Mouse (Mus musculus) CD4-positive, CD25-positive, alpha-beta regulatory T cell (primary cell): Measurements from ENCODE around the gene Gm45337. TPM values are rescaled to one million over a fixed set of nuclear protein-coding genes. Genes with fewer than 3 reads are reported as not detected.

ENCODE experiments used
- polyA plus RNA-seq: library from polyadenylated mRNA; unstranded; fragments of 100-300 nt; shearing (Covaris generic); gene quantifications from one replicate; pipeline ENCODE4 v1.2.1, GENCODE M21; 2017

The Gm45337 gene
- not detected for polyA plus RNA-seq

GRCm38 (mm10) chr7:142144507-142144906 lies at the start of gene Gm45337:
Gene Gm45337, minus strand, starts transcription at chr7:142144607.

GRCm38 (mm10) chr7:142190289-142190688 lies 45.9 kb upstream of the Gm45337 start, which contains the start of gene Gm10153:
Gene Gm10153, minus strand, starts transcription at chr7:142190389.

GRCm38 (mm10) chr7:142175905-142176304 lies 31.5 kb upstream of the Gm45337 start, which contains the start of gene Krtap5-2:
Gene Krtap5-2, minus strand, starts transcription at chr7:142176005.

GRCm38 (mm10) chr7:142165639-142166038 lies 21.2 kb upstream of the Gm45337 start, which contains the start of gene Gm4553:
Gene Gm4553, minus strand, starts transcription at chr7:142165739.

GRCm38 (mm10) chr7:142157013-142157412 lies 12.6 kb upstream of the Gm45337 start, which contains the start of gene Gm29735:
Gene Gm29735, minus strand, starts transcription at chr7:142157113.

GRCm38 (mm10) chr7:142135934-142136333 lies 8.5 kb downstream of the Gm45337 start, which contains the start of gene Gm39115:
Gene Gm39115, minus strand, starts transcription at chr7:142136034.

GRCm38 (mm10) chr7:142120629-142121028 lies 23.8 kb downstream of the Gm45337 start, which contains the start of gene Gm45618:
Gene Gm45618, minus strand, starts transcription at chr7:142120729.

GRCm38 (mm10) chr7:142095183-142095931 lies 49.0 kb downstream of the Gm45337 start, which contains the start of gene Dusp8:
Gene Dusp8, minus strand, starts transcription at chr7:142095843.

Other genes starting within 250 kb of the Gm45337 start
- 43.6 TPM for gene Tollip, start 226.1 kb downstream of the Gm45337 start, polyA plus RNA-seq
- gene Brsk2, start 194.9 kb downstream of the Gm45337 start, polyA plus RNA-seq, result 0.50 TPM
- 76.0 TPM for gene Mob2, start 83.5 kb downstream of the Gm45337 start, polyA plus RNA-seq
- gene Dusp8, start 48.8 kb downstream of the Gm45337 start, polyA plus RNA-seq, result not detected
- gene Gm45618, start 23.9 kb downstream of the Gm45337 start, polyA plus RNA-seq, result not detected
- not detected for gene Gm39115, start 8.6 kb downstream of the Gm45337 start, polyA plus RNA-seq
- gene Gm29735, start 12.5 kb upstream of the Gm45337 start, polyA plus RNA-seq, result not detected
- gene Gm4553, start 21.1 kb upstream of the Gm45337 start, polyA plus RNA-seq, result not detected
- gene Krtap5-2, start 31.4 kb upstream of the Gm45337 start, polyA plus RNA-seq, result not detected
- gene Gm10153, start 45.8 kb upstream of the Gm45337 start, polyA plus RNA-seq, result not detected
- not detected for gene Krtap5-3, start 56.8 kb upstream of the Gm45337 start, polyA plus RNA-seq
- not detected for gene Gm7579, start 67.3 kb upstream of the Gm45337 start, polyA plus RNA-seq
- gene Krtap5-5, start 85.4 kb upstream of the Gm45337 start, polyA plus RNA-seq, result not detected
- not detected for gene Gm40460, start 96.5 kb upstream of the Gm45337 start, polyA plus RNA-seq
- not detected for gene Gm2431, start 113.7 kb upstream of the Gm45337 start, polyA plus RNA-seq
- gene Gm4559, start 129.8 kb upstream of the Gm45337 start, polyA plus RNA-seq, result not detected
- not detected for gene Krtap5-1, start 152.5 kb upstream of the Gm45337 start, polyA plus RNA-seq
- gene Krtap5-4, start 158.9 kb upstream of the Gm45337 start, polyA plus RNA-seq, result not detected
- gene Ifitm10, start 229.1 kb upstream of the Gm45337 start, polyA plus RNA-seq, result 4.5 TPM
- not detected for gene Gm49369, start 238.1 kb upstream of the Gm45337 start, polyA plus RNA-seq
- 352 TPM for gene Ctsd, start 243.4 kb upstream of the Gm45337 start, polyA plus RNA-seq